Mouse (Mus musculus) layer of hippocampus, postnatal 36 days (tissue): ENCODE data around the gene Zfp40. TPM values are rescaled to one million over a fixed set of nuclear protein-coding genes. Genes with fewer than 3 reads are reported as not detected.
"Not testable (repeated sequence)": the region's sequence is repeated elsewhere in the genome, so short reads cannot be mapped to it uniquely, and the experiment has no call there.

Experiments
- DNase-seq, 2 experiments: peaks; one replicate each; pipeline ENCODE4 v3.0.0; 2022
- total RNA-seq, 2 experiments: library from RNA; stranded (reverse); gene quantifications; 2 replicates each; pipeline ENCODE4 v1.2.3; 2021

Zfp40 gene
- total RNA-seq = 10 to 100 TPM; 25.2 to 25.8 TPM

GRCm38 (mm10) chr17:23192453-23193379 lies at the start of gene Zfp40:
Gene Zfp40 (minus strand): TSS chr17:23193252.
- peak; percentile 88 to 90 for DNase-seq

DNA sequence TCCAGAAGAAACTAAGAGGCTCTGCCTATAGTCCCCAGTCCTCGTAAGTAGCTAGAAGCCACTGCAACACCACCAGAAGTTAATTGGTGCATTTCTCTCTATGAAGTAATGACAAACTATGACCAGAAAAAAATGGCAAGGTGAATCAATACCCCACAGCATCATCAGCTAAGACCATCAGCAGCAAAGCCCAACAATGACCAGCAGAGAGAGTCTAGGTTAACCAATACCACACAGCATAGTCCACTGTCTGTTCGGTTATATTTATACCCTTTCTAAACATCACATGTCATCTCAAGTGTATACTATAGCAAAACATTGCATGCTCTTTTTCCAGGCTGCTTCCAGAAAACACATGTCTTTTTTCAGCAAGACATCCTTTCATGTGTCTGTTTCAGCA lies 25.3 kb upstream of the Zfp40 start:
- DNase-seq = no peak

- not testable (repeated sequence) for DNase-seq
Measured at GRCm38 (mm10) chr17:23199856-23200255, 6.8 kb upstream of the Zfp40 start.

GRCm38 (mm10) chr17:23193441-23193840 lies 389 bp upstream of the Zfp40 start:
- peak; percentile 48 to 56 for DNase-seq

DNA sequence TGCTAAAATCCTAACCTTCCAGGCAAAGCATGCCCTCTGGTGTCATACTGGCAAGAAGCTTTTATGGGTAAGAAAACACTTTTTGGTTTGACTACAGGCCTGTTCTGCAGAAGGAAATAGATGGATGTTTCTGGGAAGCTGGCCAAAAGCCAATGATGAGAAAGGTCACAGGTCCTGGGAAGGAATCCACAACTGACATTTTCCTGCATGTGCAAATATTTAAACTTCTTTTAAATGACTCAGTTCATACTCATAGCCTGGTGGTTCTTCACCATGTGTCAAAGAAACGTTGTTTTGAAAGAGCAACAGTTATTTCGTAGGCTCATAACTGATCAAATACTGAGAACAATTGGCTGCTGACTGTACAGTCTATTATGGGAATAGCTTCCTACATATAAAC lies 5.4 kb downstream of the Zfp40 start:
- DNase-seq = no peak

Other genes with a start within 250 kb of the Zfp40 start
- not detected for gene Vmn2r-ps130, start 132.1 kb downstream of the Zfp40 start, total RNA-seq
- gene Vmn2r114, start 119.3 kb upstream of the Zfp40 start, total RNA-seq = under 1 TPM in 1 of 2 experiments, not detected in 1; 0.05 TPM
- not detected for gene Vmn2r115, start 150.5 kb upstream of the Zfp40 start, total RNA-seq
- gene Vmn2r116, start 191.4 kb upstream of the Zfp40 start, total RNA-seq = not detected